Mouse (Mus musculus) heart, embryonic 12.5 days (tissue): ENCODE data around the gene Hadha. TPM values are rescaled to one million over a fixed set of nuclear protein-coding genes. Genes with fewer than 3 reads are reported as not detected.

Source experiments
- ATAC-seq: fragments of 200-750 bp; cut with Nextera tagmentation; 2 replicates; pipeline ENCODE4 v1.8.0; 2017; ENCODE audit warnings: moderate TSS enrichment, moderate library complexity; ENCODE audit not compliant: insufficient number of reproducible peaks, low FRiP score
- H3K27ac ChIP-seq: fragments of 300-500 bp; sonication (generic); 2 replicates; pipeline ENCODE4 v1.5.1; 2016; ENCODE audit warnings: mild to moderate bottlenecking, moderate library complexity; ENCODE audit not compliant: poor library complexity, severe bottlenecking
- H3K27me3 ChIP-seq: fragments of 300-500 bp; sonication (generic); replicated peaks from 2 replicates; pipeline ENCODE4 v1.6.1; 2016; ENCODE audit warnings: mild to moderate bottlenecking, moderate library complexity
- H3K36me3 ChIP-seq: fragments of 300-500 bp; sonication (generic); 2 replicates; pipeline ENCODE4 v1.6.1; 2016; ENCODE audit warnings: mild to moderate bottlenecking, moderate library complexity
- H3K4me1 ChIP-seq: fragments of 300-500 bp; sonication (generic); replicated peaks from 2 replicates; pipeline ENCODE4 v1.6.1; 2016; ENCODE audit warnings: mild to moderate bottlenecking
- H3K4me2 ChIP-seq: fragments of 300-500 bp; sonication (generic); 2 replicates; pipeline ENCODE4 v1.6.1; 2016; ENCODE audit warnings: mild to moderate bottlenecking, moderate library complexity
- H3K4me3 ChIP-seq: fragments of 300-500 bp; sonication (generic); 2 replicates; pipeline ENCODE4 v1.5.1; 2016; ENCODE audit warnings: mild to moderate bottlenecking
- H3K9ac ChIP-seq: fragments of 300-500 bp; sonication (generic); 2 replicates; pipeline ENCODE4 v1.6.1; 2016; ENCODE audit warnings: mild to moderate bottlenecking, moderate library complexity
- H3K9me3 ChIP-seq: fragments of 300-500 bp; sonication (generic); replicated peaks from 2 replicates; pipeline ENCODE4 v1.6.1; 2016; ENCODE audit warnings: mild to moderate bottlenecking, moderate library complexity
- WGBS: fragments of 180-500 bp; shearing (Covaris S2); methylation state at CpG from one replicate; pipeline ENCODE4 v1.1.7; 2016; 5-methylcytosine and 5-hydroxymethylcytosine counted together
- polyA plus RNA-seq: library from polyadenylated mRNA; unstranded; fragments of >200 nt; fragmentation: Nextera tagmentation; extraction: Ambion mirVana; gene quantifications from 2 replicates; pipeline ENCODE4 v1.2.1, GENCODE M21; 2016

Hadha gene
- polyA plus RNA-seq, 1 experiment from 2014 or later = 237 TPM

DNA sequence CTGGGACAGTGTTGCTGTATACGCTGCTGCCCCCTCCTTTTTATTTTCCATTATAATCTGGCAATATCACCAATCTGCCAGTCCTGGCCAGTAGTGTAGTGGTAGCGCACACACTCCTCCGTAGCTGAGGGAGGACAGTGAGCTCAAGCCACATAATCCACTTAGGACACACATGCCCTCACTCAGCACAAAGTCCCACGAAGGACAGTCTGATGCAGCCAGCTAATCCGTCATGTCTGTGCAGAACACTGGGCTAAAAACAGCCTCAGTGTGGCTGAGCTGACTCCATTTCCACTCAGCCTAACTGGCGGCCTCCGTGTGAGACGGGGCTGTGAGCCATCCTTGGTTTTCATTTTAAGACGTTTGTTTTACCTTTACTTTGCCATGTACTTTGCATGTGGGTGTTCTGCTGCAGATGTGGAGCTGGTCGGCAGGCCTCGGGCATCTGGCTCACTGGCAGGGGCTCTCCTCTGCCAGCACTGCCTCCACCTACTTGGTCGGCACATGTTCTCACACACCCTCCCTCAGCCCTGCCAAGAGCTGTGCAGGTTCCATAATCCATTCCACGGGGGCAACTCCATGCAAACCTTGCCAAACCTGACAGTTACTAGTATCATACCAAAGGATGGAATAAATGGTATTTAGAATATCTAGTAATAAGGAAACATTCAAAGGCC lies 26.9 kb downstream of the Hadha start:
- ATAC-seq = no peak
- H3K4me1 ChIP-seq = no peaks in the 10 kb centered on the region
- H3K9me3 ChIP-seq = no peaks in the 10 kb centered on the region
- no peaks in the 10 kb centered on the region for H3K27me3 ChIP-seq
- H3K27ac ChIP-seq = no peak overlapping the region
- H3K4me3 ChIP-seq = no peak overlapping the region
- WGBS = 90% methylated on average over 13 of the region's 13 CpGs
- H3K4me2 ChIP-seq = no peak overlapping the region
- H3K36me3 ChIP-seq = peaks cover 91% of the 10 kb centered on the region
- H3K9ac ChIP-seq = no peak overlapping the region

DNA sequence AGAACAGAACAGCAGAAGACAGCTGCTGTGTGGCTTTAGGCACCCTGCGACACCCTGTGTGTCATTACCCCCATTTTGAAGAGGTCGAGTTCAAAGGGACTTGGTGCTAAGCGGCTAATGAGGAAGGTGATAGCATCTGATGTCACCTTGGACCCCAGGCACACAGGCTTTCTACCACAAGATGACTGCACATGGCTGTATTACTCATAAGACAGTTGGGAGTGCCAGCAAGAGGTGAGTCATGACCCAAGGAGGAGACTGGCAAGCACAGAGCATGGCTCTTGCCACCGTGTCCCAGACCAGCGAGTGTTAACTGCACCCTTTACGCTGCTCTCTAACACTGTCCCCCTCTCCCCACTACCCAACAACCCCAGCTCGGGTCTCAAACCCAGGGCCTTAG lies 28.2 kb downstream of the Hadha start:
- 81% methylated on average over 7 of the region's 7 CpGs for WGBS

DNA sequence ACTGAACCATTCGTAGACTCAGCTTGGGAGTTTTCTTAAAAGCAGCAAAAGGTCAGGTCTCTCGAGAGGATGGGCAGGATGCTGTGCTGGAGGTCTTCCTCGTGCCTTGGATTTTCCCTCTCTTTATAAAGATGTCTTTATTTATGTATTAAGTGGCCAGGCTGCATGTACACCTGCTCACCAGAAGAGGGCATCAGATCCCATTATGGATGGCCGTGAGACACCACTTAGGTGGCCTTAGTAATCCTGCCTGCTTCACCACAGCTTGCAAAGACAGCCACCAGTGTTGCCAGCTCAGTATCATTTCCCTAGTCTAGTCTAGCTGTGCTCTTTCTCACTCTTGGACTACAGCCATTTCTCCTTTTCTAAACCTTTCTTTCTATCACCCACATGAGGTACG lies 29.4 kb downstream of the Hadha start:
- Histone ChIP-seq H3K27ac (no peak overlapping the region), H3K9me3 (no peaks in the 10 kb centered on the region), H3K4me1 (no peaks in the 10 kb centered on the region), H3K4me3 (no peak overlapping the region), H3K9ac (no peak overlapping the region), H3K27me3 (no peaks in the 10 kb centered on the region), H3K36me3 (peaks cover 96% of the 10 kb centered on the region), H3K4me2 (no peak overlapping the region)
- no peak for ATAC-seq
- 53% methylated on average over 5 of the region's 5 CpGs for WGBS

More for the DNA sequence above, 28.2 kb downstream of the Hadha start:
- H3K9ac ChIP-seq = no peak overlapping the region
- no peak for ATAC-seq
- no peaks in the 10 kb centered on the region for H3K27me3 ChIP-seq
- no peak overlapping the region for H3K4me2 ChIP-seq
- no peak overlapping the region for H3K4me3 ChIP-seq
- H3K27ac ChIP-seq = no peak overlapping the region
- H3K4me1 ChIP-seq = no peaks in the 10 kb centered on the region
- peaks cover 91% of the 10 kb centered on the region for H3K36me3 ChIP-seq
- H3K9me3 ChIP-seq = no peaks in the 10 kb centered on the region

DNA sequence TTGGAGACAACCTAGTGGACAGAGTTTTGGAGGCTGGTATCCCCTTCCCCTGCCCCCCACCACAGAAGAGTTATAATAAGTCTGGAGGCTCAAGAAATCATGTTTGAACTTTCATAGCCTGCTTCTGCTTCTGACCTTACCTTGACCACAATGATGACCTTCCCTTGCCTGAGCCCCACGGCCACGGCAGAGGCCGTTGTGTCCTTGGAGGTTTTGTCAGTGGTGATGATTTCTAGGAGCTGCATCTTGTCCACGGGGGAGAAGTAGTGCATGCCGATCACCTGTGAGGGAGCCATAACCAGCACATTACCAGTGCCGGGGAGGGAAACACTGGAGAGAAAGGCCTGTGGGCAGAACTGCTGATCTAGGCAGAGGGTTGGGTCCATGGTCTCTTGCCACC lies 32.5 kb downstream of the Hadha start:
- no peak for ATAC-seq
- Histone ChIP-seq H3K36me3 (peaks cover 98% of the 10 kb centered on the region), H3K9ac (no peak overlapping the region), H3K27me3 (no peaks in the 10 kb centered on the region), H3K27ac (no peak overlapping the region), H3K4me1 (no peaks in the 10 kb centered on the region), H3K4me2 (no peak overlapping the region), H3K9me3 (no peaks in the 10 kb centered on the region), H3K4me3 (no peak overlapping the region)
- WGBS = 89% methylated on average over 6 of the region's 6 CpGs

DNA sequence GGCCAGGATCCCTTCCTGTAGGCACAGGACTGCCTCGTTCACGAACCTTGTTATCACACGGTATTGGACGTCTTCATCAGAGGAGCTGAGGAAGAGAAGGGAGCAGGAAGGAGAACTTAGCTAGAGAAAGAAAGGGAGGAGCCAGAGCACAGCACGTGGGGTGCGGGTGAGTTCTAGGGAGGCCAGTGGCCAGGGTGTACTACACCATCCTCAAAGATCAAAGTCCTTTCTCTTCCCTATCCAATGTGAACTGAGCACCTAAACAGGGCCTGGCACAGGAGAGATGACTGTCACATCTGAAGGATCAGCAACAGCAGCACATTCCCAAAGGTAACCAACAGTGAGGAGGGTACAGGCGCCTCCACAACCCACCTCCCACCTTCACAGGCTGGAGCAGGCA lies 34.9 kb downstream of the Hadha start:
- Histone ChIP-seq H3K36me3 (peaks cover 89% of the 10 kb centered on the region), H3K27ac (no peak overlapping the region), H3K27me3 (peaks cover 17% of the 10 kb centered on the region), H3K4me2 (no peak overlapping the region), H3K9ac (no peak overlapping the region), H3K9me3 (no peaks in the 10 kb centered on the region), H3K4me1 (no peaks in the 10 kb centered on the region), H3K4me3 (no peak overlapping the region)
- ATAC-seq = no peak
- 87% methylated on average over 7 of the region's 7 CpGs for WGBS

DNA sequence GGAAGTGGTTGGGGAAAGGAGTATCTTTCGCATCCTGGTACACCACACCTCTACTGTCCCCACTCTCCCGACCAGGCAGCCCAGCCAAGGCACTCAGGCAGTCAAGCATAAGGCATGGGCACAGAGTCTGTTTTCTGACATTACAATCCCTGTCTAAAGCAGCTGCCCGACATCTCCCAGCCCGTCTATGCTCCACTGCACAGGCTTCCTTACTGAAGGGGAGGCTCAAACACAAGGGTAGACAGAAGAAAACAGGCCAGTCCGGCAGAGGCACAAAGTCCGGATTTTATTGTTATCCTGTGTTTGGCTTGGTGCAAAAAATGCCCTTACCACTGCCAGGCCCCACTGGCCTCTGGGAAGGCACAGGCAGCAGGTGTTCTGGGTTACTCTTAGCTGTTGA lies 35.8 kb downstream of the Hadha start:
- Histone ChIP-seq H3K9me3 (no peaks in the 10 kb centered on the region), H3K27me3 (peaks cover 23% of the 10 kb centered on the region), H3K4me3 (no peak overlapping the region), H3K9ac (no peak overlapping the region), H3K36me3 (peaks cover 80% of the 10 kb centered on the region), H3K27ac (no peak overlapping the region), H3K4me1 (peaks cover 5% of the 10 kb centered on the region; the same call in 1 of the 2 replicates), H3K4me2 (no peak overlapping the region)
- 87% methylated on average over 6 of the region's 6 CpGs for WGBS
- ATAC-seq = no peak

DNA sequence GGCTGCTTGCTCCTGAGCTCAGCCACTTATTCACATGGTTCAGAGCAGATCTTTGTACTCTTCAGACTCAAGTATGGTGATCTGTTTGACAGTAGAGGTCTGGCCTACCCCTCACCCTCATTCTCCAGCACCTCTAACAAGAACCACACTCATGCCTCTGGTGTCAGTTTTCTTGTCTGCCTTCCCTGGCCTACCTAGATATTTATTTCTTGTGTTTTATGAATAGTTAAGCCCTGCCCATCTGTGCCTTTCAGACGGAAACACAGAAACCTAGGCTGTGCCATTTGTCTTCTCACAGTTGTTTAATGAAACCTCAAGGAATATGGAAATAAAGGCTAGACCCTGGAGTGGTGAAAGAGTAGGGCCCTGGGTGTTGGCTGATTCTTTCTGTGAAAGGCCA lies 36.9 kb downstream of the Hadha start:
- peaks cover 68% of the 10 kb centered on the region for H3K36me3 ChIP-seq
- H3K9me3 ChIP-seq = no peaks in the 10 kb centered on the region
- 89% methylated on average over 1 of the region's 1 CpGs for WGBS

DNA sequence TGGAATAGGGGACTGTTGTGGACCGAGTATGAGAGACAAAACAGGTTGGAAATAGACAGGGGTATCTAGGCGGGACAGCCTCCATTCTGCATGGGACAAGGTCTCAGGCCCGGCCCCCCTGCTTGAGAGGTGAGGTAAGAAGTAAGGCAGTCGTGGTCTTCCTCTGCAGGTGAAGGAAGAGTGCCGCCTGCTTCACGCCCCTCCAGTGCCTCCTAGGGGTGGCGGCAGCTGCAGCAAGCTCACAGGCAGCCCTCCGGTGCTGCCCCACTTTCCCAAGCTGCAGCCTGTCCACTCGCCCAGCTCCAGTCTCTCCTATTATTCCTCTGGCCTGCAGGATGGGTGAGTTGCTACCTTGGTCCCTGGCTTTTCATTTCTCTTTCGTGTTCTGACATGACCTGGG lies 39.2 kb downstream of the Hadha start:
- peaks cover 50% of the 10 kb centered on the region for H3K27me3 ChIP-seq

More for the DNA sequence above, 36.9 kb downstream of the Hadha start:
- Histone ChIP-seq H3K4me3 (no peak overlapping the region), H3K27ac (no peak overlapping the region), H3K9ac (no peak overlapping the region), H3K4me2 (no peak overlapping the region), H3K4me1 (peaks cover 5% of the 10 kb centered on the region; the same call in 1 of the 2 replicates), H3K27me3 (peaks cover 31% of the 10 kb centered on the region)
- ATAC-seq = no peak

DNA sequence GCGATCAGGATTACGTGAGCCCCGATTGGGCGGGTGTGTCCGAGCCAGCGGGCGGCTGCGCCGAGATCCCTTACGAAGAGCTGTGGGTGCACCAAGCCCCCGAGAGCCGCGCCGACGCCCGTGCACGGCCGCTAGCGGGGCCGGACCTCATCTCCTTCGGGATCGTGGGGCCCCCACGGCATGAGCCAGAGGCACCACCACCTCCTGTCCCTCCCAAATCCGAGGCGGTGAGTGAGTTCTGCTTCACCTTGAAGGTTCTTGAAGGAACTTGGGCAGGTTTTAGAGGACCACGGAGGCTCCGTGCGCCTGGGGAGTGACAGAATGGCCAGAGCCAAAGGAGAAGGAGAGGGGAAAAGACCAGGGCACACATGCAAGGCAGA lies 40.2 kb downstream of the Hadha start:
- 1% methylated on average over 28 of the region's 28 CpGs for WGBS
- no peak overlapping the region for H3K27ac ChIP-seq
- H3K27me3 ChIP-seq = peaks cover 58% of the 10 kb centered on the region
- H3K9me3 ChIP-seq = no peaks in the 10 kb centered on the region
- peak overlapping the region; percentile 97 for H3K4me2 ChIP-seq
- H3K4me1 ChIP-seq = peaks cover 21% of the 10 kb centered on the region
- peak overlapping the region; percentile 59 for H3K9ac ChIP-seq
- peak overlapping the region; percentile 55 for H3K4me3 ChIP-seq
- H3K36me3 ChIP-seq = peaks cover 36% of the 10 kb centered on the region
- peak; percentile 8; the same call in 1 of the 2 replicates for ATAC-seq

More for the DNA sequence above, 39.2 kb downstream of the Hadha start:
- no peak for ATAC-seq
- H3K4me2 ChIP-seq = no peak overlapping the region
- no peak overlapping the region for H3K9ac ChIP-seq
- H3K27ac ChIP-seq = no peak overlapping the region
- H3K4me1 ChIP-seq = peaks cover 15% of the 10 kb centered on the region
- 30% methylated on average over 10 of the region's 10 CpGs for WGBS
- H3K9me3 ChIP-seq = no peaks in the 10 kb centered on the region
- H3K36me3 ChIP-seq = peaks cover 45% of the 10 kb centered on the region
- no peak overlapping the region for H3K4me3 ChIP-seq

DNA sequence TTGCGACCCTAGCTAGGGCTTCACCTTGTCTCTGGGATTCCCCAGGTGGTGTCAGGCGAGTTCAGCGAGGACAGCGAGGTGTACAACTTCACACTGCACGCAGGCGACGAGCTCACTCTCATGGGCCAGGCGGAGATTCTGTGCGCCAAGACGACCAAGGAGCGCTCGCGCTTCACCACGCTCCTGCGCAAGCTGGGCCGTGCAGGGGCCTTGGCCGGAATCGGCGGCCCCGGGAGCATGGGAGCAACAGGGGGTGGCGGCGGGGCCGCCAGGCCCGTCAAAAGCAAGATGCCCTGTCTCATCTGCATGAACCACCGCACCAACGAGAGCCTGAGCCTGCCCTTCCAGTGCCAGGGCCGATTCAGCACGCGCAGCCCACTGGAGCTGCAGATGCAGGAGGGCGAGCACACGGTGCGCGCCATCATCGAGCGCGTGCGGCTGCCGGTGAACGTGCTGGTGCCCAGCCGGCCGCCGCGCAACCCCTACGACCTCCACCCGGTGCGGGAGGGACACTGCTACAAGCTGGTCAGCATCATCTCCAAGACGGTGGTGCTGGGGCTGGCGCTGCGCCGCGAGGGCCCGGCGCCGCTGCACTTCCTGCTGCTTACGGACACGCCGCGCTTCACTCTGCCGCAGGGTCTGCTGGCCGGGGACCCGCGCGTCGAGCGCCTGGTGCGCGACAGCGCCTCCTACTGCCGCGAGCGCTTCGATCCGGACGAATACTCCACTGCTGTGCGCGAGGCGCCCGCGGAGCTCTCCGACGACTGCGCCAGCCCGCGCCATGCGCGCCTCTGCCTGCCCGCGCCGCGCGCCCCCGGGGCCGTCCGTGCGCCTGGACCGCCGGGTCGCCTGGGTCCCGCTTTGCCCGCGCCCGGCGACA lies 40.8 kb downstream of the Hadha start:
- Histone ChIP-seq H3K27ac (no peak overlapping the region), H3K4me3 (peak overlapping the region; percentile 55), H3K4me2 (peak overlapping the region; percentile 97), H3K36me3 (peaks cover 29% of the 10 kb centered on the region), H3K4me1 (peaks cover 21% of the 10 kb centered on the region), H3K9me3 (no peaks in the 10 kb centered on the region), H3K27me3 (peaks cover 65% of the 10 kb centered on the region), H3K9ac (peak overlapping the region; percentile 59)
- ATAC-seq = peak; percentile 60
- under 1% methylated on average over 102 of the region's 103 CpGs for WGBS

DNA sequence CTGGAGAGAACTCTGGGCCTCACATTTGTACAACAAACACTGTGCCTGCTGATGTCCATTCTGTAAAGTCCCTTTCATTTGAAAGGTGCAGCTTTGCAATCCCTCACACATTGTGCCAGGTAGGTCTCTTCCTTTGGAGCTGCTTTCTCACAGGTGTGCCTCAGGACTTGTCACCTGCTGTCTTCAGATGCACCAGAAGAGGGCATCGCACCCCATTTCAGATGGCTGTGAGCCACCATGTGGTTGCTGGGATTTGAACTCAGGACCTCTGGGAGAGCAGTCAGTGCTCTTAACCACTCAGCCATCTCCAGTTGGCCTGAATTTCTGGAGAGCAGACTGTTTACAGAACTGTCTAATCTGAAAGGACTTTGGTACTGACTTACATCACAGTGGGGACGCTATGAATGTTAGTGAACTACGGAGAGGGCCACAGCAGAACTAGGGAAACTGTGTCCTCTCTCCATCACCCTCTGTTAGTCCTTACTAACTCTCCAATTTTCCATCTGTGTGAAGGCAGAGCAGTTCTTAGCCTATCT lies 42.4 kb downstream of the Hadha start:
- peaks cover 14% of the 10 kb centered on the region for H3K36me3 ChIP-seq
- H3K9me3 ChIP-seq = no peaks in the 10 kb centered on the region
- no peak for ATAC-seq
- no peak overlapping the region for H3K4me3 ChIP-seq
- WGBS = 80% methylated on average over 3 of the region's 3 CpGs
- peaks cover 21% of the 10 kb centered on the region for H3K4me1 ChIP-seq
- H3K4me2 ChIP-seq = no peak overlapping the region
- no peak overlapping the region for H3K9ac ChIP-seq
- no peak overlapping the region for H3K27ac ChIP-seq
- peaks cover 80% of the 10 kb centered on the region for H3K27me3 ChIP-seq
